Mouse (Mus musculus): ENCODE results near the gene Prr13.

- no peak for TF ChIP-seq CTCF (IDR thresholded peaks at IDR 0.05)
- no peak for TF ChIP-seq POLR2A (IDR thresholded peaks at IDR 0.05; ENCODE audit: insufficient read depth, low read depth, low read length)
Observed at GRCm38 (mm10) chr15:102433173-102433572, 25.7 kb upstream of the Prr13 start.
